Mouse (Mus musculus): ENCODE measurements around the gene Ints4. TPM values are rescaled to one million over a fixed set of nuclear protein-coding genes. Genes with fewer than 3 reads are reported as not detected.

Gene Ints4
- polyA plus RNA-seq, 1 experiment = 22.4 TPM

- under 1% methylated on average over 27 of the region's 27 CpGs for WGBS
- Histone ChIP-seq H3K4me1 (ENCODE audit: control insufficient read depth, insufficient read depth, low read length) (peaks cover 3% of the 10 kb centered on the region; the same call in 1 of the 2 replicates), H3K27ac (ENCODE audit: control insufficient read depth, insufficient read depth, low read depth, low read length, poor library complexity) (peak overlapping the region; percentile 87), H3K4me3 (replicated peaks; ENCODE audit: control insufficient read depth, low read depth, low read length) (peak overlapping the region; percentile 84)
- TF ChIP-seq POLR2A (IDR thresholded peaks at IDR 0.05; ENCODE audit: borderline replicate concordance, control insufficient read depth, low read depth, low read length) = peak; percentile 39; the same call in 1 of the 2 replicates
- TF ChIP-seq CTCF (IDR thresholded peaks at IDR 0.05; ENCODE audit: control insufficient read depth, insufficient read depth, low read length) = no peak
Measured at GRCm38 (mm10) chr7:97453141-97453921, 27.4 kb upstream of the Ints4 start.

- Histone ChIP-seq H3K27ac (ENCODE audit: control insufficient read depth, insufficient read depth, low read depth, low read length, poor library complexity) (no peak overlapping the region; the same call in 1 of the 2 replicates), H3K4me1 (ENCODE audit: control insufficient read depth, insufficient read depth, low read length) (peaks cover 3% of the 10 kb centered on the region; the same call in 1 of the 2 replicates), H3K4me3 (replicated peaks; ENCODE audit: control insufficient read depth, low read depth, low read length) (peak overlapping the region; percentile 27)
- 91% methylated on average over 10 of the region's 10 CpGs for WGBS
- TF ChIP-seq CTCF (IDR thresholded peaks at IDR 0.05; ENCODE audit: control insufficient read depth, insufficient read depth, low read length) (no peak), POLR2A (IDR thresholded peaks at IDR 0.05; ENCODE audit: borderline replicate concordance, control insufficient read depth, low read depth, low read length) (no peak)
Measured at GRCm38 (mm10) chr7:97454795-97455194, 26.0 kb upstream of the Ints4 start.

- Histone ChIP-seq H3K4me3 (replicated peaks; ENCODE audit: control insufficient read depth, low read depth, low read length) (no peak overlapping the region), H3K4me1 (ENCODE audit: control insufficient read depth, insufficient read depth, low read length) (peaks cover 3% of the 10 kb centered on the region; the same call in 1 of the 2 replicates), H3K27ac (ENCODE audit: control insufficient read depth, insufficient read depth, low read depth, low read length, poor library complexity) (0 out of 2 replicates have a peak overlapping the region, but pooled peaks have one; percentile 5)
- no peak for TF ChIP-seq CTCF (IDR thresholded peaks at IDR 0.05; ENCODE audit: control insufficient read depth, insufficient read depth, low read length)
- TF ChIP-seq POLR2A (IDR thresholded peaks at IDR 0.05; ENCODE audit: borderline replicate concordance, control insufficient read depth, low read depth, low read length) = no peak
- 25% methylated on average over 3 of the region's 3 CpGs for WGBS
Measured at GRCm38 (mm10) chr7:97455577-97455976, 25.2 kb upstream of the Ints4 start.

- no peak overlapping the region for H3K27ac ChIP-seq (ENCODE audit: control insufficient read depth, insufficient read depth, low read depth, low read length, poor library complexity)
- H3K4me3 ChIP-seq (replicated peaks; ENCODE audit: control insufficient read depth, low read depth, low read length) = no peak overlapping the region
- WGBS = 79% methylated on average over 5 of the region's 5 CpGs
- no peaks in the 10 kb centered on the region for H3K4me1 ChIP-seq (ENCODE audit: control insufficient read depth, insufficient read depth, low read length)
- TF ChIP-seq POLR2A (IDR thresholded peaks at IDR 0.05; ENCODE audit: borderline replicate concordance, control insufficient read depth, low read depth, low read length) (no peak), CTCF (IDR thresholded peaks at IDR 0.05; ENCODE audit: control insufficient read depth, insufficient read depth, low read length) (no peak)
Measured at GRCm38 (mm10) chr7:97473001-97473400, 7.8 kb upstream of the Ints4 start.

GRCm38 (mm10) chr7:97479349-97479748 is 1.4 kb upstream of the Ints4 start:
- TF ChIP-seq POLR2A (IDR thresholded peaks at IDR 0.05; ENCODE audit: borderline replicate concordance, control insufficient read depth, low read depth, low read length) (no peak), CTCF (IDR thresholded peaks at IDR 0.05; ENCODE audit: control insufficient read depth, insufficient read depth, low read length) (no peak)
- Histone ChIP-seq H3K4me1 (ENCODE audit: control insufficient read depth, insufficient read depth, low read length) (no peaks in the 10 kb centered on the region; the same call in 1 of the 2 replicates), H3K27ac (ENCODE audit: control insufficient read depth, insufficient read depth, low read depth, low read length, poor library complexity) (no peak overlapping the region), H3K4me3 (replicated peaks; ENCODE audit: control insufficient read depth, low read depth, low read length) (no peak overlapping the region)
- 55% methylated on average over 3 of the region's 3 CpGs for WGBS

GRCm38 (mm10) chr7:97480290-97480689 is 466 bp upstream of the Ints4 start:
- H3K4me1 ChIP-seq (ENCODE audit: control insufficient read depth, insufficient read depth, low read length) = no peaks in the 10 kb centered on the region; the same call in 1 of the 2 replicates
- TF ChIP-seq POLR2A (IDR thresholded peaks at IDR 0.05; ENCODE audit: borderline replicate concordance, control insufficient read depth, low read depth, low read length) (no peak), CTCF (IDR thresholded peaks at IDR 0.05; ENCODE audit: control insufficient read depth, insufficient read depth, low read length) (no peak)
- no peak overlapping the region for H3K27ac ChIP-seq (ENCODE audit: control insufficient read depth, insufficient read depth, low read depth, low read length, poor library complexity)
- 16% methylated on average over 3 of the region's 3 CpGs for WGBS
- peak overlapping the region; percentile 3 for H3K4me3 ChIP-seq (replicated peaks; ENCODE audit: control insufficient read depth, low read depth, low read length)

GRCm38 (mm10) chr7:97483378-97483777 is 2.6 kb downstream of the Ints4 start:
- Histone ChIP-seq H3K27ac (ENCODE audit: control insufficient read depth, insufficient read depth, low read depth, low read length, poor library complexity) (no peak overlapping the region), H3K4me3 (replicated peaks; ENCODE audit: control insufficient read depth, low read depth, low read length) (no peak overlapping the region), H3K4me1 (ENCODE audit: control insufficient read depth, insufficient read depth, low read length) (no peaks in the 10 kb centered on the region; the same call in 1 of the 2 replicates)
- TF ChIP-seq POLR2A (IDR thresholded peaks at IDR 0.05; ENCODE audit: borderline replicate concordance, control insufficient read depth, low read depth, low read length) (no peak), CTCF (IDR thresholded peaks at IDR 0.05; ENCODE audit: control insufficient read depth, insufficient read depth, low read length) (no peak)
- 62% methylated on average over 2 of the region's 2 CpGs for WGBS

GRCm38 (mm10) chr7:97491157-97491556 is 10.4 kb downstream of the Ints4 start:
- TF ChIP-seq CTCF (IDR thresholded peaks at IDR 0.05; ENCODE audit: control insufficient read depth, insufficient read depth, low read length) = no peak
- TF ChIP-seq POLR2A (IDR thresholded peaks at IDR 0.05; ENCODE audit: borderline replicate concordance, control insufficient read depth, low read depth, low read length) = no peak
- Histone ChIP-seq H3K27ac (ENCODE audit: control insufficient read depth, insufficient read depth, low read depth, low read length, poor library complexity) (no peak overlapping the region), H3K4me1 (ENCODE audit: control insufficient read depth, insufficient read depth, low read length) (no peaks in the 10 kb centered on the region), H3K4me3 (replicated peaks; ENCODE audit: control insufficient read depth, low read depth, low read length) (no peak overlapping the region)
- WGBS = 54% methylated on average over 3 of the region's 3 CpGs
